Comparison of ENCODE assay signal across 8 mouse cellular contexts in the genomic region with DNA sequence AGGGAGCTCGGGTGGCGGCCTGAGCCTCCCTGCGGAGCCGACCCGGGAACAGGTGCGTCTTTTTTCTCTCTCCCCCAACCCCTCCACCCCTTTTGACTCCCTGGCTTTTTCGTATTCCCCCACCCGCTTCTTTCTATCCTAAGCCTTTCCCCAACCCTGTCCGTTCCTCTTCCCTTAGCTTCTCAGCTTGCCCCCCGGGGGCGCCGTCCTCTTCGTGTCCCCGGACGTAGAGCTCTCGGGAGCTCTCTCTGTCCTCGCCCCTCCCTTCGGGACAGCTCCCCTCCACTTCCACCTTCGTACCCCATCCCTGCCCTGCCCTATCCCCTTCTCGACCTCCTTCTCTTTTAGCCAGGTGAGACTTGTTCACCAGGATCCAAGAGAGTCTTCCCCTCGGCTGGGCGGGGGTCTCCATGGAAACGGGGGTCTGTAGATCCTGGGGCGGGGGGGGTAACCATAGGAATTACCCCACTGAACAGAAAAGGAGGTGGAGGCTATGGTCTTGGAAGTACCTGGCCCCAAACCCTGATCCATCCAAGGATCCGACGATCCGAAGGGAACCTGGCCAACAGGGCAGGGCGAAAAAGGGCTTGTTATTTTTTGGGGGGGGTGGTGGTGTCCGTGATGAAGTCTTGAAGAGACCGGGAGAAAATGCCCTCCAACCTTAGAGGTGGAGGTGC. TPM values are rescaled to one million over a fixed set of nuclear protein-coding genes. Genes with fewer than 3 reads are reported as not detected.
DNase-seq lines count a peak whose midpoint lies in the region; ATAC-seq and TF ChIP-seq lines count a peak whose summit lies in the region.

No protein-coding gene starts in this region.

- H3K79me2 ChIP-seq in MEL (ENCODE audit: control insufficient read depth, insufficient read depth, low read length, poor library complexity), result peaks cover 3% of the 10 kb centered on the region

- H3K4me2 ChIP-seq in heart, embryonic 13.5 days, result peak overlapping the region; percentile 83
- H3K4me2 ChIP-seq in embryonic facial prominence, embryonic 15.5 days (replicated peaks), result peak overlapping the region; percentile 76
- H3K4me2 ChIP-seq in kidney, postnatal 0 days (ENCODE audit: low read length), result peak overlapping the region; percentile 75
- H3K4me2 ChIP-seq in midbrain, embryonic 14.5 days (ENCODE audit: low read length), result peak overlapping the region; percentile 67

- TF ChIP-seq POLR2A in MEL (IDR thresholded peaks at IDR 0.05; ENCODE audit: control insufficient read depth in 1 of 2, insufficient read depth in 1 of 2, low read depth in 1 of 2, low read length in 2 of 2, poor library complexity in 1 of 2), result no peak

- 7% methylated on average over 30 of the region's 30 CpGs for WGBS in heart, embryonic 13.5 days
- 14% methylated on average over 25 of the region's 30 CpGs for WGBS in embryonic facial prominence, embryonic 15.5 days
- 20% methylated on average over 30 of the region's 30 CpGs for WGBS in kidney, postnatal 0 days
- WGBS in midbrain, embryonic 14.5 days, result 20% methylated on average over 29 of the region's 30 CpGs

- TF ChIP-seq CTCF in MEL (IDR thresholded peaks at IDR 0.05 in 2 of 3, conservative IDR thresholded peaks at IDR 0.05 in 1 of 3; ENCODE audit: control insufficient read depth in 1 of 3, insufficient read depth in 1 of 3, low read depth in 2 of 3, low read length in 3 of 3, poor library complexity in 1 of 3, severe bottlenecking in 1 of 3), result no peak
- TF ChIP-seq CTCF in kidney, postnatal 0 days (IDR thresholded peaks at IDR 0.05; ENCODE audit: low read depth), result no peak

- ATAC-seq in heart, embryonic 13.5 days (ENCODE audit: extremely low read depth, insufficient number of reproducible peaks, low FRiP score, low TSS enrichment), result no peak
- no peak for ATAC-seq in embryonic facial prominence, embryonic 15.5 days (ENCODE audit: insufficient number of reproducible peaks, low FRiP score, low TSS enrichment, low read depth)
- peak; percentile 9 for ATAC-seq in kidney, postnatal 0 days (replicated peaks; ENCODE audit: low FRiP score, low read depth)
- peak; percentile 5; the same call in 1 of the 2 replicates for ATAC-seq in midbrain, embryonic 14.5 days (ENCODE audit: low FRiP score, low TSS enrichment)

- peak overlapping the region; percentile 64 for H3K4me3 ChIP-seq in heart, embryonic 13.5 days
- peak overlapping the region; percentile 74 to 80 for H3K4me3 ChIP-seq in MEL (ENCODE audit: control insufficient read depth in 1 of 2, insufficient read depth in 1 of 2, low read depth in 2 of 2, low read length in 2 of 2)
- peak overlapping the region; percentile 56 for H3K4me3 ChIP-seq in embryonic facial prominence, embryonic 15.5 days (replicated peaks)
- peak overlapping the region; percentile 51 for H3K4me3 ChIP-seq in kidney, postnatal 0 days (replicated peaks; ENCODE audit: low read depth, low read length)
- peak overlapping the region; percentile 52 for H3K4me3 ChIP-seq in midbrain, embryonic 14.5 days (replicated peaks; ENCODE audit: low read depth, low read length)

- DNase-seq in heart, postnatal 4 days, result no peak
- no peak for DNase-seq in MEL (ENCODE audit: low read depth, low spot score)
- peak; percentile 7 for DNase-seq in kidney, postnatal 0 days (ENCODE audit: low spot score)
- peak; percentile 47 for DNase-seq in midbrain, embryonic 14.5 days
- DNase-seq in urinary bladder, postnatal 14 days (ENCODE audit: low spot score), result no peak
- no peak for DNase-seq in urinary bladder, postnatal 10 days (ENCODE audit: low spot score)

- no peak for TF ChIP-seq EP300 in MEL (IDR thresholded peaks at IDR 0.05; ENCODE audit: low read depth in 1 of 2, low read length in 2 of 2)

- H3K27ac ChIP-seq in heart, embryonic 13.5 days (replicated peaks), result peak overlapping the region; percentile 80
- peak overlapping the region; percentile 74 for H3K27ac ChIP-seq in MEL (ENCODE audit: control insufficient read depth, low read depth, low read length)
- peak overlapping the region; percentile 73 for H3K27ac ChIP-seq in embryonic facial prominence, embryonic 15.5 days (replicated peaks)
- H3K27ac ChIP-seq in kidney, postnatal 0 days, result peak overlapping the region; percentile 55
- H3K27ac ChIP-seq in midbrain, embryonic 14.5 days (replicated peaks; ENCODE audit: low read depth, low read length), result peak overlapping the region; percentile 76

- no peaks in the 10 kb centered on the region for H3K36me3 ChIP-seq in heart, embryonic 13.5 days
- no peaks in the 10 kb centered on the region; a peak in 1 of 4 replicates for H3K36me3 ChIP-seq in MEL (ENCODE audit: control insufficient read depth in 1 of 2, insufficient read depth in 2 of 2, low read length in 2 of 2)
- no peaks in the 10 kb centered on the region for H3K36me3 ChIP-seq in embryonic facial prominence, embryonic 15.5 days
- H3K36me3 ChIP-seq in kidney, postnatal 0 days (ENCODE audit: insufficient read depth, low read length), result no peaks in the 10 kb centered on the region
- no peaks in the 10 kb centered on the region for H3K36me3 ChIP-seq in midbrain, embryonic 14.5 days (ENCODE audit: control insufficient read depth, insufficient read depth, low read length)

- H3K4me1 ChIP-seq in heart, embryonic 13.5 days, result peaks cover 11% of the 10 kb centered on the region
- peaks cover 0 to 5% of the 10 kb centered on the region in 2 experiments; a peak in 2 of 4 replicates for H3K4me1 ChIP-seq in MEL (ENCODE audit: control insufficient read depth in 1 of 2, insufficient read depth in 2 of 2, low read length in 2 of 2)
- H3K4me1 ChIP-seq in embryonic facial prominence, embryonic 15.5 days, result 0 out of 2 replicates have a peak, but pooled peaks cover 5% of the 10 kb centered on the region
- no peaks in the 10 kb centered on the region for H3K4me1 ChIP-seq in kidney, postnatal 0 days (replicated peaks; ENCODE audit: insufficient read depth, low read length)
- H3K4me1 ChIP-seq in midbrain, embryonic 14.5 days (ENCODE audit: control insufficient read depth, insufficient read depth, low read length), result no peaks in the 10 kb centered on the region

- peak overlapping the region; percentile 82 for H3K9ac ChIP-seq in heart, embryonic 13.5 days
- H3K9ac ChIP-seq in MEL (ENCODE audit: control insufficient read depth, low read depth, low read length, poor library complexity, severe bottlenecking), result peak overlapping the region; percentile 73
- 0 out of 2 replicates have a peak overlapping the region, but pooled peaks have one; percentile 15 for H3K9ac ChIP-seq in embryonic facial prominence, embryonic 15.5 days
- H3K9ac ChIP-seq in kidney, postnatal 0 days (ENCODE audit: low read depth, low read length), result peak overlapping the region; percentile 54
- H3K9ac ChIP-seq in midbrain, embryonic 14.5 days (replicated peaks; ENCODE audit: low read length), result peak overlapping the region; percentile 63

- peaks cover 51% of the 10 kb centered on the region for H3K27me3 ChIP-seq in heart, embryonic 13.5 days (replicated peaks)
- H3K27me3 ChIP-seq in MEL (ENCODE audit: control insufficient read depth in 1 of 2, insufficient read depth in 2 of 2, low read length in 2 of 2), result no peaks in the 10 kb centered on the region
- no peaks in the 10 kb centered on the region for H3K27me3 ChIP-seq in embryonic facial prominence, embryonic 15.5 days
- H3K27me3 ChIP-seq in kidney, postnatal 0 days (ENCODE audit: insufficient read depth, low read length), result no peaks in the 10 kb centered on the region
- no peaks in the 10 kb centered on the region for H3K27me3 ChIP-seq in midbrain, embryonic 14.5 days (ENCODE audit: control insufficient read depth, insufficient read depth, low read length)

- TF ChIP-seq RAD21 in MEL (IDR thresholded peaks at IDR 0.05; ENCODE audit: low read depth, low read length), result no peak

- no peaks in the 10 kb centered on the region for H3K9me3 ChIP-seq in heart, embryonic 13.5 days
- no peaks in the 10 kb centered on the region for H3K9me3 ChIP-seq in MEL (replicated peaks; ENCODE audit: insufficient read depth, low read length)
- H3K9me3 ChIP-seq in embryonic facial prominence, embryonic 15.5 days (replicated peaks), result no peaks in the 10 kb centered on the region
- H3K9me3 ChIP-seq in kidney, postnatal 0 days (replicated peaks; ENCODE audit: low read length), result no peaks in the 10 kb centered on the region
- H3K9me3 ChIP-seq in midbrain, embryonic 14.5 days (ENCODE audit: control insufficient read depth, low read length), result no peaks in the 10 kb centered on the region

TF ChIP-seq in MEL, 35 proteins besides CTCF, POLR2A, EP300 and RAD21:
- no peak for TF ChIP-seq ZC3H11A (IDR thresholded peaks at IDR 0.05; ENCODE audit: low read depth, low read length)
- TF ChIP-seq MAZ (IDR thresholded peaks at IDR 0.05; ENCODE audit: low read depth, low read length), result no peak
- TF ChIP-seq ETS1 (IDR thresholded peaks at IDR 0.05; ENCODE audit: low read depth, low read length), result no peak
- no peak for TF ChIP-seq ZMIZ1 (IDR thresholded peaks at IDR 0.05; ENCODE audit: low read depth, low read length)
- TF ChIP-seq GATA1 (IDR thresholded peaks at IDR 0.05; ENCODE audit: low read depth, low read length), result no peak
- TF ChIP-seq MAFK (IDR thresholded peaks at IDR 0.05; ENCODE audit: borderline replicate concordance, low read depth, low read length), result no peak
- no peak for TF ChIP-seq NELFE (IDR thresholded peaks at IDR 0.05; ENCODE audit: low read depth, low read length)
- TF ChIP-seq ZNF384 (IDR thresholded peaks at IDR 0.05; ENCODE audit: low read depth, low read length), result no peak
- no peak for TF ChIP-seq CHD2 (IDR thresholded peaks at IDR 0.05; ENCODE audit: low read length)
- TF ChIP-seq KAT2A (conservative IDR thresholded peaks at IDR 0.05; ENCODE audit: low read depth, low read length), result no peak
- TF ChIP-seq JUND (IDR thresholded peaks at IDR 0.05; ENCODE audit: low read depth, low read length), result no peak

RNA-seq across cellular contexts. Expression of gene Bcorl1, which starts 2.9 kb away (rescaled TPM):
- polyA plus RNA-seq in heart, embryonic 13.5 days (2015; fragmentation: Nextera tagmentation; extraction: Ambion mirVana), result 3.8 and 4.1 TPM in 2 replicates
- total RNA-seq in heart, postnatal 4 days (2021), result 10 to 100 TPM; 10.2 to 11.4 TPM
- 3.0 and 3.6 TPM in 2 replicates for total RNA-seq in MEL (2012; rRNA removed)
- polyA plus RNA-seq in MEL (2012; ENCODE audit: insufficient read depth in 1 of 2, insufficient read length in 2 of 2, low read depth in 1 of 2, low replicate concordance in 2 of 2, missing spikeins in 1 of 2), result 10 to 100 TPM in 1 of 2 experiments, not detected in 1; 12.9 TPM
- 5.3 and 5.5 TPM in 2 replicates for polyA plus RNA-seq in embryonic facial prominence, embryonic 15.5 days (2015; fragmentation: Nextera tagmentation; extraction: Ambion mirVana)
- 3.0 and 3.3 TPM in 2 replicates for polyA plus RNA-seq in kidney, postnatal 0 days (2015; fragmentation: Nextera tagmentation; extraction: Ambion mirVana)
- polyA plus RNA-seq in midbrain, embryonic 14.5 days (2014; fragmentation: Nextera tagmentation; extraction: Ambion mirVana), result 7.8 and 7.9 TPM in 2 replicates

Comparison
In these comparisons a context has a peak if more than half of its experiments do, and no peak if none do; other contexts are left out.
1. ATAC-seq: peak in kidney, postnatal 0 days (single experiment) and midbrain, embryonic 14.5 days (single experiment); none in heart, embryonic 13.5 days (single experiment) and embryonic facial prominence, embryonic 15.5 days (single experiment).
2. H3K9ac ChIP-seq: peak in every context shown above with its lines; median percentile 82 in heart, embryonic 13.5 days; 73 in MEL; 63 in midbrain, embryonic 14.5 days; 54 in kidney, postnatal 0 days; 15 in embryonic facial prominence, embryonic 15.5 days.
3. DNase-seq: peak in kidney, postnatal 0 days (single experiment) and midbrain, embryonic 14.5 days (single experiment); none in heart, postnatal 4 days (single experiment), MEL (single experiment), urinary bladder, postnatal 14 days (single experiment) and urinary bladder, postnatal 10 days (single experiment).
4. Peak in every context shown above with its lines, with median percentiles within 50 percentile points of each other: H3K27ac ChIP-seq, H3K4me2 ChIP-seq and H3K4me3 ChIP-seq.